Mouse (Mus musculus): ENCODE results near the gene Gvin1.
"Not testable (repeated sequence)": the region's sequence is repeated elsewhere in the genome, so short reads cannot be mapped to it uniquely, and the experiment has no call there.

The Gvin1 gene

GRCm38 (mm10) chr7:106215177-106215576 lies at the start of gene Gvin1:
Gene Gvin1, minus strand, starts transcription at chr7:106215326.
- DNase-seq: not testable (repeated sequence)

GRCm38 (mm10) chr7:106251844-106252517 lies 36.9 kb upstream of the Gvin1 start:
- no peak for DNase-seq

GRCm38 (mm10) chr7:106248922-106249321 lies 33.8 kb upstream of the Gvin1 start:
- no peak for DNase-seq

- no peak for DNase-seq
Observed at GRCm38 (mm10) chr7:106248245-106248644, 33.1 kb upstream of the Gvin1 start.

- DNase-seq: peak; percentile 32 to 41
Observed at GRCm38 (mm10) chr7:106245601-106246000, 30.5 kb upstream of the Gvin1 start.

GRCm38 (mm10) chr7:106240484-106241275 lies 25.6 kb upstream of the Gvin1 start:
- DNase-seq: not testable (repeated sequence)

GRCm38 (mm10) chr7:106237192-106237465 lies 22.0 kb upstream of the Gvin1 start:
- no peak for DNase-seq

- no peak for DNase-seq
Observed at GRCm38 (mm10) chr7:106236327-106237191, 21.4 kb upstream of the Gvin1 start.

GRCm38 (mm10) chr7:106235596-106235995 lies 20.5 kb upstream of the Gvin1 start:
- DNase-seq: no peak

GRCm38 (mm10) chr7:106215910-106216309 lies 784 bp upstream of the Gvin1 start:
- not testable (repeated sequence) for DNase-seq

- DNase-seq: not testable (repeated sequence)
Observed at GRCm38 (mm10) chr7:106213770-106214169, 1.4 kb downstream of the Gvin1 start.

- not testable (repeated sequence) for DNase-seq
Observed at GRCm38 (mm10) chr7:106206630-106207029, 8.5 kb downstream of the Gvin1 start.

GRCm38 (mm10) chr7:106177065-106177464 lies 38.1 kb downstream of the Gvin1 start:
- DNase-seq: not testable (repeated sequence)

- not testable (repeated sequence) for DNase-seq
Observed at GRCm38 (mm10) chr7:106145013-106145754, 69.9 kb downstream of the Gvin1 start.

GRCm38 (mm10) chr7:106141128-106141895 lies 73.8 kb downstream of the Gvin1 start:
- DNase-seq: not testable (repeated sequence)

GRCm38 (mm10) chr7:106117090-106117948 lies 97.8 kb downstream of the Gvin1 start:
- DNase-seq: not testable (repeated sequence)

Measured in cerebellum, postnatal 10 days (tissue).